Mouse (Mus musculus) bone marrow macrophage, adult 2 months (primary cell): ENCODE results near the gene Cep89. TPM values are rescaled to one million over a fixed set of nuclear protein-coding genes. Genes with fewer than 3 reads are reported as not detected.
A peak's percentile ranks its signal among the peaks of the same experiment; 100 is the strongest.

Experiments used
- H3K27ac ChIP-seq: 2 replicates; pipeline ENCODE4 v1.5.1; 2012; ENCODE audit warnings: low read depth, low read length; ENCODE audit not compliant: insufficient read depth
- H3K4me1 ChIP-seq: 2 replicates; pipeline ENCODE4 v1.6.1; 2012; ENCODE audit warnings: low read length; ENCODE audit not compliant: control insufficient read depth, insufficient read depth
- H3K4me3 ChIP-seq: 2 replicates; pipeline ENCODE4 v1.5.1; 2012; ENCODE audit warnings: mild to moderate bottlenecking, low read length, moderate library complexity; ENCODE audit not compliant: insufficient read depth
- CTCF ChIP-seq: IDR thresholded peaks from 2 replicates; pipeline ENCODE4 v1.5.1; 2012; ENCODE audit warnings: low read depth, mild to moderate bottlenecking, low read length, moderate library complexity
- POLR2A ChIP-seq: IDR thresholded peaks from 2 replicates; pipeline ENCODE4 v1.6.1; 2012; ENCODE audit warnings: mild to moderate bottlenecking, low read depth, low read length, borderline replicate concordance
- polyA plus RNA-seq: library from polyadenylated mRNA; stranded (reverse); fragments of >200 nt; gene quantifications from 2 replicates; pipeline ENCODE4 v1.2.4, GENCODE M21; 2012; ENCODE audit not compliant: missing spikeins, insufficient read depth, insufficient read length

The Cep89 gene
- polyA plus RNA-seq, 1 experiment = 16.6 TPM

GRCm38 (mm10) chr7:35381861-35382260 is 15.0 kb upstream of the Cep89 start:
- no peak overlapping the region for H3K4me3 ChIP-seq
- no peak for TF ChIP-seq POLR2A
- TF ChIP-seq CTCF = no peak
- no peaks in the 10 kb centered on the region for H3K4me1 ChIP-seq
- H3K27ac ChIP-seq = no peak overlapping the region

DNA sequence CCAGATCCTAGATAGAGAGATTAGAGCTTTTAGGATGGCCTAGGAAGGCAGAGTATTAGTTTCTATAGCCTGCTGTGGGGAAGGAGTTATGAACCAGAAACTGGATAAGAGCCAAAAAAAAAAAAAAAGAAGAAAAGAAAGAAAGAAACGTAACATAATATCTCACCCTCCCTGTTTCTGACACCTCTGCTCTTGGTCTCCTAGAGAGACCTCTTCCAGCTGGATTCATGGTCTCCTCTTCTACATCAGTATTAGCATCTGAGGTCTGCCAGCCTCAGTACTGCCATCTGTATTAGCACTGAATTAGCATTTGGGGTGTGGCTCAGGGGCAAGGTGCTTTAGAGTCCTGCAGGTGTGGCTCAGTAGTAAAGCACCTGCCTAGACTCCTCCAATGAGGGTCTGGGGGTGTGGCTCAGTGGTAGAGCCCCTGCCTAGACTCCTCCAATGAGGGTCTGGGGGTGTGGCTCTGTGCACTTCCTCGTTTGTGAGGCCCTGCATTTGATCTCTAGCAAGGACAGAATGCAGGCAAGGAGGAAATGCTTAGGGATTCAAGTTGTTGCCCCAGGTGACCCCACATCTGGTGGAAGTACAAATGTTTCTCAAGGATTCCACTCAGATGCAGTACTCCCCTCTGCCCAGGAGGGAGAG is 14.0 kb upstream of the Cep89 start:
- H3K4me3 ChIP-seq = no peak overlapping the region
- H3K4me1 ChIP-seq = no peaks in the 10 kb centered on the region
- no peak overlapping the region for H3K27ac ChIP-seq
- TF ChIP-seq CTCF (no peak), POLR2A (no peak)

DNA sequence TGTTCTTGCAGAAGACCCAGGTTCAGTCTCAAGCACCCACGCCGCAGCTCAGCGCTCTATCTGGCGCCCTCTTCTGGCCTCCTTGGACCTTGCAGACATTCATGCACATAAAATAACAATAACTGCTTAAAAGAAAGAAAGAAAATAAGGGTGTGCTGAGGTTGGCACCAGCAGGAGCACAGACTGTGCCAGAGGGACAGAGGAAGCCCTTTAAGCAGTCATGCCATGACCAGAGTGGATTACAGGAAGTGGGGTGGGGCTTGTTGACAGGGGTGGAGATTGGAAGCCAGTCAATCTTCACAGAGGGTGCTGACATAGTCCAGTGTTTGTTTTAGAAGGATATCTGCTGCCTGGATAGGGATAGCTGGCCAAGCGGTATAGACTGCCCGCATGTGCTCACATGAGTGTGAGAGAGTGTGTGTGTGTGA is 10.3 kb upstream of the Cep89 start:
- Histone ChIP-seq H3K4me1 (no peaks in the 10 kb centered on the region), H3K27ac (no peak overlapping the region), H3K4me3 (no peak overlapping the region)
- TF ChIP-seq CTCF = peak; percentile 46; the same call in 1 of the 2 replicates
- TF ChIP-seq POLR2A = no peak

DNA sequence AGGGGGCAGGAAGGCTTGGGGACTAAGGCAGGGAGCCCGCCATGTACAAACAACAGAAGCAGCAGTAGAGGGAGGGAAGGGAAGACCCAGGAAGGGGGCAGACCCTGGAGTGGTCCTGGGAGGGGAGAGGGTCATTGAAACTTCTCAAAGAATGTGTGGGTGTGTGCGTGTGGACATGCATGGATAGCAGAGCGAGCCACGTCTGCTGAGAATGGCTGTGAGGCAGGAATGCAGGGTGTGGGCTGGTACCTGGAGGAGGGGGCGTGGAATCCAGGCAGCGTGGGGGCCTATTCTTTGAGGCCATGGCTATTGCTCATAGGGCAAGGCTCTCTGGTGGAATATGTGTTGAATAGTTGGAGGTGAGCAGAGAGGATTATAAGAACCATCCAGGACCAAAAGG is 8.1 kb upstream of the Cep89 start:
- no peak overlapping the region for H3K27ac ChIP-seq
- no peaks in the 10 kb centered on the region for H3K4me1 ChIP-seq
- TF ChIP-seq CTCF (no peak), POLR2A (no peak)
- no peak overlapping the region for H3K4me3 ChIP-seq

DNA sequence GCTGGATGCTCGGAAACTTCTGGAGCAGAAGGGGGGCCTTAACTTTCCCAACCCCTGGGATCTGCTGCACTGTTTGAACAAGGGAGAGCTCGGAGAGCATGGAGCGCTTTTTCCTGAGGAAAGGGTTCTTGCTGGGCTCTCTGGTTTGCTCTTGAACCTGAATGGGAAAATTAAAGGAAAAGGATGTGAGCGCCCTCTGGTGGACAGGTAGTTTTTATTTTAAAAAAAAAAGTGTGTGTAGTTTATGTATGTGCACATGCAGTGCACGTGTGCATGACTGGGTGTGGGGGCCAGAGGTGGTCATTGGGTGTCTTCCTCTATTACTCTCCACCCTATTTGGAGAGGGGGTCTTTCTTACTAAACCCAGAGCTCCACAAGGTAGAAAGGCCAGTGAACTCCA is 3.9 kb upstream of the Cep89 start:
- Histone ChIP-seq H3K4me3 (no peak overlapping the region), H3K4me1 (peaks cover 5% of the 10 kb centered on the region), H3K27ac (no peak overlapping the region)
- TF ChIP-seq CTCF = peak; percentile 84
- no peak for TF ChIP-seq POLR2A

- TF ChIP-seq POLR2A = no peak
- no peak for TF ChIP-seq CTCF
- Histone ChIP-seq H3K4me1 (peaks cover 5% of the 10 kb centered on the region), H3K27ac (no peak overlapping the region), H3K4me3 (peak overlapping the region; percentile 70)
Measured at GRCm38 (mm10) chr7:35395734-35396456, 940 bp upstream of the Cep89 start.

DNA sequence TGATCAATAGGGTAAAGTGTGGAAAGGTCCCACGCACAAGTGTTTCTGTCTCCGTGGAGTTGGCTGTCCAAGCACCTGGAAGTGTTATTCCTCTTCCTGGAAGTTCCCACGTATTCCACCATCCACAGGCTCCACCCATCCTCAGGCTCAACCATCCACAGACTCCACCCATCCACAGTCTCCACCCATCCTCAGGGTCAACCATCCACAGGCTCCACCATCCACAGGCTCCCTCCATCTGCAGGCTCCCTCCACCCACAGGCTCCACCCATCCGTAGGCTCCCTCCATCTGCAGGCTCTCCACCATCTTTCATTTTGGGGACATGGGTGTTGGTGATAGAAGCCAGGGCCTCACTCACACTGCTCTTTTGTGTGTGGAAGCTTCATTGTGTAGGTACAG is 4.3 kb downstream of the Cep89 start:
- TF ChIP-seq CTCF (no peak), POLR2A (no peak)
- Histone ChIP-seq H3K27ac (no peak overlapping the region), H3K4me3 (no peak overlapping the region), H3K4me1 (peaks cover 3% of the 10 kb centered on the region)

DNA sequence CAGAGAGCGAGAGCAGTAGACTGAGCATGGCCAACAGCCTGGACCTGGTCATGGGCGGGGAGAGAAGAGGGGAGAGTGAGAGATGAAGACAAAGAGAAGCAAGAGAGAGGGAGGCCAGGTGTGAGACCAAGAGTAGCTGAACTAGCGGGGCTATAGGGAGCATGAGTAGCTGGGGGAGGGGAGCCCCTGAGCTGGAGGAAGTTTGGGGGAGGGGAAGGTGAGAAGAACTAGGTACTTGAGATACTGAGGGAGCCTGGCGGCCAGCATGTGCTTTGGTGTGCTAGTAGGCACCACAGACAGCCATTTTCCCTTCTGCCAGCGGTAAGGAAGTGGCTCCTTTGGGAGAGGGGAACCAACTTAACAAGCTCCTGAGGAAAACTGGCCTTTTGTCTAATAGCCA is 18.4 kb downstream of the Cep89 start:
- TF ChIP-seq CTCF (no peak), POLR2A (no peak)
- Histone ChIP-seq H3K4me3 (no peak overlapping the region), H3K27ac (no peak overlapping the region), H3K4me1 (no peaks in the 10 kb centered on the region)

- TF ChIP-seq POLR2A = no peak
- TF ChIP-seq CTCF = no peak
- Histone ChIP-seq H3K4me1 (no peaks in the 10 kb centered on the region), H3K27ac (no peak overlapping the region), H3K4me3 (no peak overlapping the region)
Measured at GRCm38 (mm10) chr7:35415801-35416653, 19.2 kb downstream of the Cep89 start.

- no peak for TF ChIP-seq CTCF
- no peaks in the 10 kb centered on the region for H3K4me1 ChIP-seq
- no peak overlapping the region for H3K4me3 ChIP-seq
- H3K27ac ChIP-seq = no peak overlapping the region
Measured at GRCm38 (mm10) chr7:35416654-35416948, 19.8 kb downstream of the Cep89 start.
